Mouse (Mus musculus) hindbrain, embryonic 13.5 days (tissue): Measurements from ENCODE around the gene Ccdc155. TPM values are rescaled to one million over a fixed set of nuclear protein-coding genes. Genes with fewer than 3 reads are reported as not detected.
A peak's percentile ranks its signal among the peaks of the same experiment; 100 is the strongest.

Experiments
- ATAC-seq: fragments of 200-750 bp; cut with Nextera tagmentation; 2 replicates; pipeline ENCODE4 v1.8.0; 2017; ENCODE audit warnings: moderate TSS enrichment; ENCODE audit not compliant: low FRiP score
- H3K27ac ChIP-seq: fragments of 300-500 bp; sonication (generic); 2 replicates; pipeline ENCODE4 v1.5.1; 2015; ENCODE audit warnings: inconsistent platforms, mild to moderate bottlenecking, moderate library complexity
- H3K27me3 ChIP-seq: fragments of 300-500 bp; sonication (generic); 2 replicates; pipeline ENCODE4 v1.6.1; 2015; ENCODE audit warnings: mild to moderate bottlenecking, inconsistent platforms
- H3K36me3 ChIP-seq: fragments of 300-500 bp; sonication (generic); 2 replicates; pipeline ENCODE4 v1.6.1; 2015; ENCODE audit warnings: mild to moderate bottlenecking, inconsistent platforms
- H3K4me1 ChIP-seq: fragments of 300-500 bp; sonication (generic); replicated peaks from 2 replicates; pipeline ENCODE4 v1.6.1; 2015; ENCODE audit warnings: inconsistent platforms
- H3K4me2 ChIP-seq: fragments of 300-500 bp; sonication (generic); 2 replicates; pipeline ENCODE4 v1.6.1; 2015; ENCODE audit warnings: inconsistent platforms, mild to moderate bottlenecking, moderate library complexity
- H3K4me3 ChIP-seq: fragments of 300-500 bp; sonication (generic); 2 replicates; pipeline ENCODE4 v1.5.1; 2015; ENCODE audit warnings: mild to moderate bottlenecking, inconsistent platforms
- H3K9ac ChIP-seq: fragments of 300-500 bp; sonication (generic); 2 replicates; pipeline ENCODE4 v1.6.1; 2015; ENCODE audit warnings: mild to moderate bottlenecking, inconsistent platforms
- H3K9me3 ChIP-seq: fragments of 300-500 bp; sonication (generic); 2 replicates; pipeline ENCODE4 v1.6.1; 2016; ENCODE audit warnings: inconsistent platforms
- WGBS: fragments of 180-500 bp; shearing (Covaris S2); methylation state at CpG from one replicate; pipeline ENCODE4 v1.1.7; 2015; 5-methylcytosine and 5-hydroxymethylcytosine counted together
- polyA plus RNA-seq: library from polyadenylated mRNA; unstranded; fragments of >200 nt; fragmentation: Nextera tagmentation; extraction: Ambion mirVana; gene quantifications from 2 replicates; pipeline ENCODE4 v1.2.1, GENCODE M21; 2015

Ccdc155 gene
- polyA plus RNA-seq, 1 experiment from 2014 or later: 0.49 TPM

- Histone ChIP-seq H3K9me3 (no peaks in the 10 kb centered on the region), H3K36me3 (peaks cover 10% of the 10 kb centered on the region)
- under 1% methylated on average over 13 of the region's 13 CpGs for WGBS
Measured at GRCm38 (mm10) chr7:45216442-45217183, 11.9 kb upstream of the Ccdc155 start.

DNA sequence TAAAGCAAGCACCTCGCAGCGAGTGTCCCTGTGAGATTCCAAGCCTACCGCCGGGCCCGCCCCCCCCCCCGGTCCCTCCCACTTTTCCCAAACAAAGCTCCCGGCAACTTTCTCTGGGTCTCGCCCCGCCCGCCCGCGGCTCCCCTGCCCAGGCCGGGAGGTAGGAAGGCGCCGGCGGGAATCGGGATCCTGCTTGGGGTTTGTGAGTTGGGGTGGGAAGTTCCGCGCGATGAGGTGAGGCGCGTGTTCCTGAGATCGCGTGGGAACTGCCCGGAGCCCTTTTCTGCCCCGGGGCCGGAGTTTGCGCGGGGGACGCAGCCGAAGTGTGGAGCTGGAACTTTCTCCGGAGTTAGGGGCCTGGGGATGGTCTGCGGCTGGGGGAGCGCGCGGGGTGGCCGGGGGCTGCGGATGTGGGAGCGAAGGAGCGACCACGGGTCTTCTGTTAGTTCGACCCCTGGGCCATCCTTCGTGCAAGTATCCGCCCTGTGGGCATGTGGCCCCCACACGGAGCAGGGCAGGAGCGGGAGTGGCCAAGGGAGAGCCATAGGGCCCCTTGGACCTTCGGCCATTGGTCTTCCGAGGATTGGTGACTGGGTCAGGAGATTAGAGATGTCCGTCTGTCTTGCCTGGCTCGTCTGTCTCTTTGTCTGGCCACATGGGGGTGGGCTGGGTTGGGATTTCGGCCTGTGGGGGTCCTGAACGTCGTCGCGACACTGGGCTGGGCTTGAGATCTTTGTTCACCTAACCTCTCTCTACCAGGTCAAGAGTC lies 11.2 kb upstream of the Ccdc155 start, which contains the start of gene Tead2:
Tead2 (plus strand) TSS at position 81 of the 769 bp plus-strand sequence.
- Histone ChIP-seq H3K9ac (peak within 1 kb of the TSS; percentile 84), H3K4me1 (peaks cover 38% of the 10 kb centered on the region), H3K9me3 (no peaks in the 10 kb centered on the region), H3K36me3 (peaks cover 7% of the 10 kb centered on the region), H3K27ac (peak within 1 kb of the TSS; percentile 86), H3K27me3 (peaks cover 21% of the 10 kb centered on the region), H3K4me3 (peak within 1 kb of the TSS; percentile 55), H3K4me2 (peak within 1 kb of the TSS; percentile 72)
- under 1% methylated on average over 55 of the region's 55 CpGs for WGBS
- peak; percentile 67 for ATAC-seq

More at GRCm38 (mm10) chr7:45216442-45217183, 11.9 kb upstream of the Ccdc155 start:
- H3K4me1 ChIP-seq: peaks cover 42% of the 10 kb centered on the region
- H3K4me3 ChIP-seq: peak overlapping the region; percentile 55
- peak overlapping the region; percentile 72 for H3K4me2 ChIP-seq
- peak; percentile 72 for ATAC-seq
- peak overlapping the region; percentile 86 for H3K27ac ChIP-seq
- H3K9ac ChIP-seq: peak overlapping the region; percentile 84
- peaks cover 14% of the 10 kb centered on the region for H3K27me3 ChIP-seq

GRCm38 (mm10) chr7:45213708-45214107 lies 9.0 kb upstream of the Ccdc155 start:
- Histone ChIP-seq H3K9me3 (no peaks in the 10 kb centered on the region), H3K27me3 (peaks cover 41% of the 10 kb centered on the region), H3K4me2 (no peak overlapping the region), H3K36me3 (no peaks in the 10 kb centered on the region), H3K27ac (no peak overlapping the region), H3K9ac (no peak overlapping the region), H3K4me3 (no peak overlapping the region), H3K4me1 (peaks cover 31% of the 10 kb centered on the region)
- ATAC-seq: no peak
- WGBS: 60% methylated on average over 5 of the region's 5 CpGs

DNA sequence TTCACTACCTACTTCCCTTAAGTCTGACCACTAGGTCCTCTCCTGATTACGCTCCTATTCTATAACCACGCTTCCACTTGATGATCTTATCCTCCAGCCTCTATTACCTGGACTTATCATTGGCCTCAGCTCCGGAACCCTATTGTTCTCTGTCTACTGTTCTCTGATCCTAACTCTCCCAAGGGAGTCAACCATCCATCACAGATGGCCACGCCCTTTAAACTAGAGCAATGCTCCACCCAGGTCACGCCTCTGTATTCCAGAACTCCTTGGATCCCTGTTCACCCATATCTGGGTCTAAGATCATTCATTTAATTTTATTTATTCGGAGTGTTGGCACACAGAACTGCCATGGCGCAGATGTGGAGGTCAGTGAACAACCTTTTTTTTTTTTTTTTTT lies 7.7 kb upstream of the Ccdc155 start:
- Histone ChIP-seq H3K4me2 (no peak overlapping the region), H3K4me1 (peaks cover 19% of the 10 kb centered on the region), H3K9ac (no peak overlapping the region), H3K9me3 (no peaks in the 10 kb centered on the region), H3K27me3 (peaks cover 41% of the 10 kb centered on the region), H3K27ac (no peak overlapping the region), H3K4me3 (no peak overlapping the region), H3K36me3 (no peaks in the 10 kb centered on the region)
- no peak for ATAC-seq
- WGBS: 74% methylated on average over 7 of the region's 7 CpGs

DNA sequence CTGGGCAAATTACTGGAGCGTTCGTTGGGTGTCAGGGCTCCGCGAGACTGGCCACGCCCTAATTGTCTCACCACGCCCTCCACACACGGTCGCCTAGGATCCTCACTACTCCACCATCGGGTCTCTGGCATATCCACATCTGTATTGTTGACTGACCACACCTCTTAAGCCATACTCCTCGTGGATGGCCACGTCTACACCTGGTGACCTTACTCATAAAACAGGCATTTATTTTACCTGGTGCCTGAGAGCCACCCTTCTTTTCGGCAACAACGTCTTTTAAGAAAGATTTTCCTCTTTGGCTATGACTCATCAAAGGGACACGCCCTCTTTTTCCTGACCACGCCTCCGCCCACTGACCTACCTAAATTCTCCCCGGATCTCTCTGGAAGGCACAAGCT lies 7.2 kb upstream of the Ccdc155 start, which contains the start of gene Dkkl1:
Dkkl1 (minus strand) TSS at position 297 of the 401 bp plus-strand sequence.
- no peak for ATAC-seq
- Histone ChIP-seq H3K4me1 (peaks cover 14% of the 10 kb centered on the region), H3K4me3 (0 out of 2 replicates have a peak within 1 kb of the TSS, but pooled peaks have one; percentile 5), H3K36me3 (no peaks in the 10 kb centered on the region), H3K27ac (no peak within 1 kb of the TSS), H3K4me2 (peak within 1 kb of the TSS; percentile 21; the same call in 1 of the 2 replicates), H3K9me3 (no peaks in the 10 kb centered on the region), H3K9ac (no peak within 1 kb of the TSS), H3K27me3 (peaks cover 41% of the 10 kb centered on the region)
- WGBS: 6% methylated on average over 17 of the region's 17 CpGs

DNA sequence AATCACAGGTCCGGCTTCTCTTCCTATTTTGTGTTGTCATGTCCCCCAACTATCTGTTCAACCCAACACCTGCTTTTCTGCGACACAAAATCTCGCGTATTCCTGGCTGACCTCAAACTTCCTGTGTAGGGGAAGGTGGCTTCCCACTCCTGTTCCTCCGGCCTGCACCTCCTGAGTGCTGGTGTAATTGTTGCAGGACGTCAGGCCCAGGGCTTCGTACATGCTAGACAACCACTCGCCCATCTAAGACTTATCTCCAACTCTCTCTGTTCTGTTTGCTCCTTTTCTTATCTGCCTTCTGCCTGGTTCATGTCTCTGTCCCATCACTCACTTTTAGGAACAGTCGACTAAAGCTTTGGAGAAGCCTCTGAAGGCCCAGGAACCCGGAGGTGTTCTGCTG lies 6.4 kb upstream of the Ccdc155 start:
- no peak overlapping the region for H3K4me2 ChIP-seq
- H3K4me3 ChIP-seq: no peak overlapping the region
- 80% methylated on average over 10 of the region's 10 CpGs for WGBS

DNA sequence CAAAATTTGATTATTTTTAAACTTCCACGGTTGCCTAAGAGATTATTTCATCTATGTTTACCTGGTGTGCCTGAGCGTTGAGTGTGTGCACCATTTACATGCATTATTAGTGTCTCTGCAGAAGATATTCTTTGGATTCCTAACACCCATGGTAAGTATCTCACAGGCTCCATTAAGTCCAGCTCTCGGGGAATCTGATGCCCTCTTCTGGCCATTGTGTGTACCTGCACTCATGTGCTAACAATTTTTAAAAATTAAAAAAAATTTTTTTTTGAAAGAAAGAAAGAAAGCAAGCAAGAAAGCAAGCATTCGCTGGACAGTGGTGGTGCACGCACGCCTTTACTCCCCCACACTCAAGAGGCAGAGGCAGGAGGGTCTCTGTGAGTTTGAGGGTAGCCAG lies 3.6 kb upstream of the Ccdc155 start:
- H3K4me3 ChIP-seq: no peak overlapping the region
- peaks cover 5% of the 10 kb centered on the region; the same call in 1 of the 2 replicates for H3K4me1 ChIP-seq
- H3K9ac ChIP-seq: no peak overlapping the region
- H3K9me3 ChIP-seq: no peaks in the 10 kb centered on the region
- no peak overlapping the region for H3K4me2 ChIP-seq
- no peaks in the 10 kb centered on the region for H3K36me3 ChIP-seq
- 82% methylated on average over 6 of the region's 6 CpGs for WGBS
- no peak for ATAC-seq
- peaks cover 44% of the 10 kb centered on the region for H3K27me3 ChIP-seq
- H3K27ac ChIP-seq: no peak overlapping the region

More for the DNA sequence above, 6.4 kb upstream of the Ccdc155 start:
- Histone ChIP-seq H3K27me3 (peaks cover 43% of the 10 kb centered on the region), H3K4me1 (peaks cover 6% of the 10 kb centered on the region), H3K27ac (no peak overlapping the region), H3K9me3 (no peaks in the 10 kb centered on the region), H3K9ac (no peak overlapping the region), H3K36me3 (no peaks in the 10 kb centered on the region)
- no peak for ATAC-seq

DNA sequence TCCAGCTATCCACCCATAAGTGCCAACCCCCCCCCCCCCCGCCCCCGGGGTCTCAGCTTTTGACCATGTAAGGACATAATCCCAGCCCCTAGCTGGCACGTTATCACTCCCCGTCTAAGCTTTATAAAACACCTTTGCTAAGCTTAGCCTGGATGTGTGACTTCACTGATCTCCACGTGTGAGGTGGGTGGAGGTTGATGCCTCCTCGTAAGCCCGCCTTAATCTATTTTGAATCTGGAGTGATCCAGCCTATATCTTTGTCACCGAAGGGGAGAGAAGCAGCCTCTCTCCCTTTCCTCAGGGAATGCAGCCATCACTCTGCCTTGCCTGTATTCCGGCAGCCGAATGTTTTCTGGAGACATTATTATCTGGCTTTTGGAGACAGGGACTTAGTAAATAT lies 2.0 kb downstream of the Ccdc155 start:
- 67% methylated on average over 10 of the region's 10 CpGs for WGBS

GRCm38 (mm10) chr7:45198961-45199360 lies 5.7 kb downstream of the Ccdc155 start:
- ATAC-seq: no peak

More for the DNA sequence above, 2.0 kb downstream of the Ccdc155 start:
- Histone ChIP-seq H3K4me3 (no peak overlapping the region), H3K36me3 (no peaks in the 10 kb centered on the region), H3K27ac (no peak overlapping the region), H3K9ac (no peak overlapping the region), H3K4me1 (peaks cover 10% of the 10 kb centered on the region; the same call in 1 of the 2 replicates), H3K27me3 (peaks cover 13% of the 10 kb centered on the region), H3K9me3 (no peaks in the 10 kb centered on the region), H3K4me2 (no peak overlapping the region)
- no peak for ATAC-seq

DNA sequence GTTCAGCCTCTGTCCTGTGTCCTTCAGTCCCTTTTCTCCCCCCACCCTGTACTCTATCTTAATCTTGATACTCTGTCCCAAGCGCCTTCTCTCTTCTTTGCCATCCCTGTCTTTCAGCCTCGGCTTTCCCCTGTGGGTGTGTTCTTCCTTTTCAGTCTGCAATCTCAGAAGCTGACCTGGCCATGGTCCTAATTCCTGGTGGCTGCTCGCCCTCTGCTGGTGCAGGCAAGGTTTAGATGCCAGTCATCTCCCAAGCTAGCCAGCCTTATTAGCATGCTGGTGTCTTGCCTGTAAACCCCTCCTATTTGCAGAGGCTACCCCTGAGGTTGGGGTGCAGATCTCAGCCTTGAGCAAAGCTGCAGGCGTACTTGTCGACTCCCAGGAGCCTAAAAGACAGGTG lies 6.3 kb downstream of the Ccdc155 start:
- Histone ChIP-seq H3K9me3 (no peaks in the 10 kb centered on the region), H3K4me1 (peaks cover 5% of the 10 kb centered on the region; the same call in 1 of the 2 replicates), H3K27ac (no peak overlapping the region), H3K4me3 (no peak overlapping the region), H3K4me2 (no peak overlapping the region), H3K36me3 (no peaks in the 10 kb centered on the region), H3K9ac (no peak overlapping the region), H3K27me3 (peaks cover 26% of the 10 kb centered on the region)
- WGBS: 14% methylated on average over 5 of the region's 5 CpGs
- peak; percentile 62; the same call in 1 of the 2 replicates for ATAC-seq

More at GRCm38 (mm10) chr7:45198961-45199360, 5.7 kb downstream of the Ccdc155 start:
- no peaks in the 10 kb centered on the region for H3K36me3 ChIP-seq
- no peak overlapping the region for H3K4me3 ChIP-seq
- H3K27me3 ChIP-seq: peaks cover 27% of the 10 kb centered on the region
- no peaks in the 10 kb centered on the region for H3K9me3 ChIP-seq
- H3K4me1 ChIP-seq: peaks cover 6% of the 10 kb centered on the region; the same call in 1 of the 2 replicates
- 83% methylated on average over 11 of the region's 11 CpGs for WGBS
- no peak overlapping the region for H3K4me2 ChIP-seq
- 0 out of 2 replicates have a peak overlapping the region, but pooled peaks have one; percentile 6 for H3K9ac ChIP-seq
- H3K27ac ChIP-seq: no peak overlapping the region

- Histone ChIP-seq H3K9me3 (no peaks in the 10 kb centered on the region), H3K36me3 (no peaks in the 10 kb centered on the region), H3K4me3 (no peak overlapping the region), H3K4me2 (no peak overlapping the region), H3K4me1 (peaks cover 7% of the 10 kb centered on the region), H3K27me3 (peaks cover 22% of the 10 kb centered on the region), H3K27ac (no peak overlapping the region), H3K9ac (peak overlapping the region; percentile 40; the same call in 1 of the 2 replicates)
- WGBS: 75% methylated on average over 5 of the region's 5 CpGs
- no peak for ATAC-seq
Measured at GRCm38 (mm10) chr7:45196994-45197393, 7.7 kb downstream of the Ccdc155 start.

DNA sequence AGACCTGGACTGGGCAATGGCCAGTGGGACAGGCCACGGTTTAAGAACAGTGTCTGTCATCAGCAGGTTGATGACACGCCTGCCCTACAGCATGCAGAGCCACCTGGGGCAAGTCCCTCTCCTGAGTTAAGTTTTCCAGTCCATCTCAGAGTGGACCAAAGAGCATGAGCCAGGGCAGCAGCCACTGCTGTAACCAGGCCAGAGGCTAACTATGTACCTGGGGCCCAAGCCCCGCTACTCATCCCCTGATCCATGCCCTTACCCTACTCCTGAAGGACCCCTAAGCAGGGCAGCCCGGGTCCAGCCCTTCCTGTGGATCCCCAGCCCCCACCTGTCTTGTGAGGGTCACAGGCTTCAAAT lies 8.5 kb downstream of the Ccdc155 start:
- WGBS: 85% methylated on average over 4 of the region's 4 CpGs

More for the DNA sequence above, 8.5 kb downstream of the Ccdc155 start:
- no peaks in the 10 kb centered on the region for H3K9me3 ChIP-seq
- H3K4me2 ChIP-seq: no peak overlapping the region
- no peak for ATAC-seq
- no peaks in the 10 kb centered on the region for H3K36me3 ChIP-seq
- H3K4me1 ChIP-seq: peaks cover 12% of the 10 kb centered on the region
- H3K27ac ChIP-seq: no peak overlapping the region
- H3K27me3 ChIP-seq: peaks cover 22% of the 10 kb centered on the region
- H3K4me3 ChIP-seq: no peak overlapping the region
- H3K9ac ChIP-seq: no peak overlapping the region
